Comparison of ENCODE assay signal across 12 mouse cellular contexts in the genomic region with DNA sequence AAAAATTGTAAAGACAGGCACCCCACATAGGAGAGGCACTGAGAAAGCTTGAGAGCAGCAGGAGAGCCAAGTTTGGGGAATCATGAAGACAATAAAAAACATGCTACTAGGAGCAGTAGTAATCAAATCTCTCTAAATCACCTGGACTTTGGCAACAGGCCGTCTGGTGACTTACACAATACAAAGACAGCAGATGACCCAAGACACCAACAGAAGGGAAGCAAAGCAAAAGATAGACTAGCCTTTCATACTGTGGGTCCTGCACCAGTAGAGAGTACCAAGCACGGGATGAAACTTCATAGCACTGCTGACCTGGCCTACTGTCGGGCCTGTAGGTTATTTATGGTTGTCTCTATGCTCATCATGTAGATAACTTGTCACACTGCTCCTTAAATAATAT. TPM values are rescaled to one million over a fixed set of nuclear protein-coding genes. Genes with fewer than 3 reads are reported as not detected.
DNase-seq lines count a peak whose midpoint lies in the region; ATAC-seq and TF ChIP-seq lines count a peak whose summit lies in the region.
"Had no signal": no experiment of that assay in that cellular context is flagged by ENCODE, and none has a peak within 500 bp of the region (broad histone marks: within the 10 kb centered on the region; RNA-seq: fewer than 3 reads in every experiment).

No protein-coding gene starts in this region.

- peaks cover 51% of the 10 kb centered on the region for H3K4me1 ChIP-seq in forebrain, embryonic 10.5 days
- peaks cover 50% of the 10 kb centered on the region for H3K4me1 ChIP-seq in forebrain, embryonic 12.5 days
- H3K4me1 ChIP-seq in kidney, embryonic 15.5 days: peaks cover 45% of the 10 kb centered on the region
- H3K4me1 ChIP-seq in kidney, adult 2 months (ENCODE audit: control insufficient read depth, insufficient read depth, low read length): peaks cover 14% of the 10 kb centered on the region; the same call in 1 of the 2 replicates
- peaks cover 2 to 26% of the 10 kb centered on the region in 2 experiments for H3K4me1 ChIP-seq in MEL (ENCODE audit: control insufficient read depth in 1 of 2, insufficient read depth in 2 of 2, low read length in 2 of 2)
- peaks cover 37% of the 10 kb centered on the region for H3K4me1 ChIP-seq in limb, embryonic 14.5 days (ENCODE audit: control insufficient read depth, insufficient read depth, low read length)

- peak overlapping the region; percentile 19 for H3K4me3 ChIP-seq in forebrain, embryonic 10.5 days
- H3K4me3 ChIP-seq in forebrain, embryonic 12.5 days (replicated peaks): no peak overlapping the region
- 0 out of 2 replicates have a peak overlapping the region, but pooled peaks have one; percentile 7 for H3K4me3 ChIP-seq in kidney, embryonic 15.5 days (replicated peaks)
- no peak overlapping the region for H3K4me3 ChIP-seq in kidney, adult 2 months (ENCODE audit: insufficient read depth, low read depth, low read length)
- no peak overlapping the region; a peak in 1 of 4 replicates for H3K4me3 ChIP-seq in MEL (ENCODE audit: control insufficient read depth in 1 of 2, insufficient read depth in 1 of 2, low read depth in 2 of 2, low read length in 2 of 2)
- no peak overlapping the region for H3K4me3 ChIP-seq in limb, embryonic 14.5 days (replicated peaks; ENCODE audit: low read length)

- ATAC-seq in forebrain, embryonic 12.5 days (ENCODE audit: low FRiP score): no peak
- ATAC-seq in kidney, embryonic 15.5 days (replicated peaks; ENCODE audit: low FRiP score): no peak
- no peak for ATAC-seq in limb, embryonic 14.5 days (ENCODE audit: low FRiP score, low read depth)
- ATAC-seq: Patski had no signal

- peaks cover 57% of the 10 kb centered on the region for H3K79me2 ChIP-seq in MEL (ENCODE audit: control insufficient read depth, insufficient read depth, low read length, poor library complexity)

- H3K9ac ChIP-seq in forebrain, embryonic 12.5 days: no peak overlapping the region; the same call in 1 of the 2 replicates
- no peak overlapping the region for H3K9ac ChIP-seq in kidney, embryonic 15.5 days
- 0 out of 2 replicates have a peak overlapping the region, but pooled peaks have one; percentile 14 for H3K9ac ChIP-seq in MEL (ENCODE audit: control insufficient read depth, low read depth, low read length, poor library complexity, severe bottlenecking)
- H3K9ac ChIP-seq in limb, embryonic 14.5 days (ENCODE audit: low read depth, low read length, severe bottlenecking): no peak overlapping the region

- no peak for TF ChIP-seq CTCF in kidney, adult 2 months (conservative IDR thresholded peaks at IDR 0.05; ENCODE audit: insufficient read depth, insufficient read length, low read depth, low read length)
- no peak for TF ChIP-seq CTCF in MEL (IDR thresholded peaks at IDR 0.05 in 2 of 3, conservative IDR thresholded peaks at IDR 0.05 in 1 of 3; ENCODE audit: control insufficient read depth in 1 of 3, insufficient read depth in 1 of 3, low read depth in 2 of 3, low read length in 3 of 3, poor library complexity in 1 of 3, severe bottlenecking in 1 of 3)

- H3K9me3 ChIP-seq in forebrain, embryonic 10.5 days: no peaks in the 10 kb centered on the region
- no peaks in the 10 kb centered on the region for H3K9me3 ChIP-seq in forebrain, embryonic 12.5 days
- no peaks in the 10 kb centered on the region for H3K9me3 ChIP-seq in kidney, embryonic 15.5 days (replicated peaks)
- no peaks in the 10 kb centered on the region for H3K9me3 ChIP-seq in MEL (replicated peaks; ENCODE audit: insufficient read depth, low read length)
- no peaks in the 10 kb centered on the region for H3K9me3 ChIP-seq in limb, embryonic 14.5 days (ENCODE audit: control insufficient read depth, low read length)

- 82% methylated on average over 3 of the region's 3 CpGs for WGBS in forebrain, embryonic 10.5 days
- WGBS in forebrain, embryonic 12.5 days: 73% methylated on average over 3 of the region's 3 CpGs
- 42% methylated on average over 3 of the region's 3 CpGs for WGBS in kidney, embryonic 15.5 days
- 38% methylated on average over 3 of the region's 3 CpGs for WGBS in kidney, adult 2 months
- 61% methylated on average over 3 of the region's 3 CpGs for WGBS in limb, embryonic 14.5 days

- H3K27ac ChIP-seq in forebrain, embryonic 10.5 days: no peak overlapping the region
- no peak overlapping the region for H3K27ac ChIP-seq in forebrain, embryonic 12.5 days
- no peak overlapping the region for H3K27ac ChIP-seq in kidney, embryonic 15.5 days
- no peak overlapping the region for H3K27ac ChIP-seq in kidney, adult 2 months (ENCODE audit: insufficient read depth, low read depth, low read length)
- H3K27ac ChIP-seq in MEL (ENCODE audit: control insufficient read depth, low read depth, low read length): no peak overlapping the region
- no peak overlapping the region for H3K27ac ChIP-seq in limb, embryonic 14.5 days (replicated peaks; ENCODE audit: low read depth, low read length)

- no peak for TF ChIP-seq POLR2A in kidney, adult 2 months (IDR thresholded peaks at IDR 0.05; ENCODE audit: low read depth, low read length)
- TF ChIP-seq POLR2A in MEL (IDR thresholded peaks at IDR 0.05; ENCODE audit: control insufficient read depth in 1 of 2, insufficient read depth in 1 of 2, low read depth in 1 of 2, low read length in 2 of 2, poor library complexity in 1 of 2): no peak
- TF ChIP-seq POLR2A in limb, embryonic 14.5 days (IDR thresholded peaks at IDR 0.05; ENCODE audit: borderline replicate concordance, extremely low read depth, insufficient read depth, insufficient read length): no peak

- H3K27me3 ChIP-seq in forebrain, embryonic 10.5 days (ENCODE audit: poor library complexity, severe bottlenecking): no peaks in the 10 kb centered on the region
- no peaks in the 10 kb centered on the region for H3K27me3 ChIP-seq in forebrain, embryonic 12.5 days
- no peaks in the 10 kb centered on the region for H3K27me3 ChIP-seq in kidney, embryonic 15.5 days
- H3K27me3 ChIP-seq in kidney, adult 2 months (replicated peaks; ENCODE audit: control insufficient read depth, insufficient read depth, low read length): no peaks in the 10 kb centered on the region
- H3K27me3 ChIP-seq in MEL (ENCODE audit: control insufficient read depth in 1 of 2, insufficient read depth in 2 of 2, low read length in 2 of 2): no peaks in the 10 kb centered on the region
- H3K27me3 ChIP-seq in limb, embryonic 14.5 days (ENCODE audit: control insufficient read depth, insufficient read depth, low read length): no peaks in the 10 kb centered on the region
- H3K27me3 ChIP-seq: Patski had no signal

- TF ChIP-seq EP300 in MEL (IDR thresholded peaks at IDR 0.05; ENCODE audit: low read depth in 1 of 2, low read length in 2 of 2): no peak

- H3K4me2 ChIP-seq in forebrain, embryonic 12.5 days: no peak overlapping the region
- peak overlapping the region; percentile 37 for H3K4me2 ChIP-seq in kidney, embryonic 15.5 days
- H3K4me2 ChIP-seq in limb, embryonic 14.5 days (replicated peaks; ENCODE audit: low read depth, low read length, severe bottlenecking): 0 out of 2 replicates have a peak overlapping the region, but pooled peaks have one; percentile 19

- no peak for TF ChIP-seq RAD21 in MEL (IDR thresholded peaks at IDR 0.05; ENCODE audit: low read depth, low read length)

- H3K36me3 ChIP-seq in forebrain, embryonic 10.5 days (replicated peaks): peaks cover 90% of the 10 kb centered on the region
- H3K36me3 ChIP-seq in forebrain, embryonic 12.5 days (replicated peaks): peaks cover 72% of the 10 kb centered on the region
- peaks cover 78% of the 10 kb centered on the region for H3K36me3 ChIP-seq in kidney, embryonic 15.5 days
- H3K36me3 ChIP-seq in kidney, adult 2 months (ENCODE audit: control insufficient read depth, insufficient read depth, low read length): peaks cover 34% of the 10 kb centered on the region
- H3K36me3 ChIP-seq in MEL (ENCODE audit: control insufficient read depth in 1 of 2, insufficient read depth in 2 of 2, low read length in 2 of 2): peaks cover 52 to 67% of the 10 kb centered on the region in 2 experiments
- H3K36me3 ChIP-seq in limb, embryonic 14.5 days (ENCODE audit: control insufficient read depth, insufficient read depth, low read length): peaks cover 80% of the 10 kb centered on the region

- no peak for DNase-seq in forebrain, embryonic 10.5 days (ENCODE audit: extremely low spot score, low spot score)
- DNase-seq in kidney, adult 2 months: no peak
- peak; percentile 11 for DNase-seq in MEL (ENCODE audit: low read depth, low spot score)
- DNase-seq in limb, embryonic 14.5 days (ENCODE audit: low spot score): no peak
- no peak for DNase-seq in layer of hippocampus, postnatal 14 days (ENCODE audit: low spot score in 2 of 2)
- no peak for DNase-seq in thymus, adult 18-20 months
- DNase-seq: adrenal gland, postnatal 25 days; cerebellum, adult 8-10 months; lung, postnatal 14 days had no signal

TF ChIP-seq in MEL, 35 proteins besides CTCF, POLR2A, EP300 and RAD21 (continues in another document):
- TF ChIP-seq RCOR1 (IDR thresholded peaks at IDR 0.05; ENCODE audit: low read depth, low read length): no peak
- TF ChIP-seq USF2 (IDR thresholded peaks at IDR 0.05; ENCODE audit: borderline replicate concordance in 1 of 2, insufficient read depth in 1 of 2, low read depth in 1 of 2, low read length in 2 of 2): no peak

RNA-seq across cellular contexts. Expression of a gene that starts 5.1 kb away (rescaled TPM):
- polyA plus RNA-seq in forebrain, embryonic 10.5 days (2016; fragmentation: Nextera tagmentation; extraction: Ambion mirVana): 572 and 613 TPM in 2 replicates
- 468 and 481 TPM in 2 replicates for polyA plus RNA-seq in forebrain, embryonic 12.5 days (2016; fragmentation: Nextera tagmentation; extraction: Ambion mirVana)
- 733 and 775 TPM in 2 replicates for polyA plus RNA-seq in kidney, embryonic 15.5 days (2015; fragmentation: Nextera tagmentation; extraction: Ambion mirVana)
- 47.4 and 64.6 TPM in 2 replicates for polyA plus RNA-seq in kidney, adult 2 months (2012; rRNA removed)
- 404 and 420 TPM in 2 replicates for total RNA-seq in MEL (2012; rRNA removed)
- polyA plus RNA-seq in MEL (2012; ENCODE audit: insufficient read depth in 1 of 2, insufficient read length in 2 of 2, low read depth in 1 of 2, low replicate concordance in 2 of 2, missing spikeins in 1 of 2): 100 to 1,000 TPM; 150 to 555 TPM
- polyA plus RNA-seq in limb, embryonic 14.5 days (2012; rRNA removed): 242 and 401 TPM in 2 replicates
- polyA plus RNA-seq in limb, embryonic 14.5 days (2014; fragmentation: Nextera tagmentation; extraction: Ambion mirVana): 448 and 466 TPM in 2 replicates
- 100 to 1,000 TPM; 269 to 327 TPM for total RNA-seq in layer of hippocampus, postnatal 14 days (2021)

RNA-seq across cellular contexts. Expression of a gene that starts 5.4 kb away (rescaled TPM):
- polyA plus RNA-seq in forebrain, embryonic 10.5 days (2016; fragmentation: Nextera tagmentation; extraction: Ambion mirVana): 2.6 and 3.2 TPM in 2 replicates
- polyA plus RNA-seq in forebrain, embryonic 12.5 days (2016; fragmentation: Nextera tagmentation; extraction: Ambion mirVana): 2.9 and 3.0 TPM in 2 replicates
- 1.4 and 1.6 TPM in 2 replicates for polyA plus RNA-seq in kidney, embryonic 15.5 days (2015; fragmentation: Nextera tagmentation; extraction: Ambion mirVana)
- 1.7 and 1.8 TPM in 2 replicates for polyA plus RNA-seq in kidney, adult 2 months (2012; rRNA removed)
- total RNA-seq in MEL (2012; rRNA removed): 0.78 and 1.0 TPM in 2 replicates
- polyA plus RNA-seq in MEL (2012; ENCODE audit: insufficient read depth in 1 of 2, insufficient read length in 2 of 2, low read depth in 1 of 2, low replicate concordance in 2 of 2, missing spikeins in 1 of 2): 1 to 10 TPM in 1 of 2 experiments, not detected in 1; 2.1 TPM
- 1.9 and 2.5 TPM in 2 replicates for polyA plus RNA-seq in limb, embryonic 14.5 days (2012; rRNA removed)
- polyA plus RNA-seq in limb, embryonic 14.5 days (2014; fragmentation: Nextera tagmentation; extraction: Ambion mirVana): 0.98 and 1.4 TPM in 2 replicates
- 1 to 10 TPM; 1.4 to 1.9 TPM for total RNA-seq in layer of hippocampus, postnatal 14 days (2021)

Comparison
In these comparisons a context has a peak if more than half of its experiments do, and no peak if none do; other contexts are left out.
1. H3K4me3 ChIP-seq: peak in forebrain, embryonic 10.5 days (single experiment) and kidney, embryonic 15.5 days (single experiment); none in forebrain, embryonic 12.5 days (single experiment), kidney, adult 2 months (single experiment), MEL (0 of 2) and limb, embryonic 14.5 days (single experiment).